Mouse (Mus musculus) urinary bladder, adult 18-20 months (tissue): ENCODE results near the gene Dcaf17.

Source experiments
- DNase-seq, 2 experiments: peaks; one replicate each; pipeline ENCODE4 v3.0.0; 2022; ENCODE audit warnings: low spot score in 2 of 2, mixed read lengths in 2 of 2

The Dcaf17 gene

GRCm38 (mm10) chr2:71121406-71121805, 66.3 kb downstream of the Dcaf17 start:
- DNase-seq: no peak

DNA sequence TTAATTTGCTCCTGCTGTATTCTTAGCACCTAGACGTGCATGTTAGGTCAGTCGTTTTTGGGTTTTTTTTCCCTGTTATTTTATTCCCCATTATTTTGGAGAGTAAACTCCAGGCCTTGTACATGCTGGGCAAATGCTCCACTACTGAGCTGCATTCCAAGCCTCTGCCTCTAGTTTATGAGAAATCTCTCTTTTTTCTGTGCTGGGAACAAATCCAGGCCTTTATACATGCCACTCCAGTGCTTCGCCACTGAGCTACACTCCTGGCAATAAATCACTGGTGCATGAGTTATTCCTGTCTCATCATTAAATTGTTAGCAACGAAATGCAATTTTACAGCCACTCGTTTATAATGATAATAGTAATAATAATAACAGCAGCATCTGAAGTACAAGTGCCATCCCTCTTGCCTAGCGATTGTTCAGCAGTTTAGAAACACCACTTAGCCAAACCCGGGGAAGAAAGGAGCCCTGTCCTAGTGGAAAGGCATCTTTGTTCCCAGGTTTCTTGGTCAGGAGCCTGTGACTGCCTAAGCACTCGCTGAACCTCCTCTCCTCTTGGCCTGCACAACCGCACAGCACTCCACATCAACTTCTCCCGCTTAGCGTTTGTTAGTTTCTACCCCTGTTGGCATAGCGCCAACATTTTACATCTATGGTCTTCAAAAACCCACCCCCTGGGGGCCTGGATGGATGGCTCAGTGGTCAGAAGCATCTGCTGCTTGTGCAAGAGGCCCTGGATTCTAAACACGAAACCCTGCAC, 67.3 kb downstream of the Dcaf17 start:
- DNase-seq: no peak

- no peak for DNase-seq
Measured at GRCm38 (mm10) chr2:71123591-71123990, 68.5 kb downstream of the Dcaf17 start.

DNA sequence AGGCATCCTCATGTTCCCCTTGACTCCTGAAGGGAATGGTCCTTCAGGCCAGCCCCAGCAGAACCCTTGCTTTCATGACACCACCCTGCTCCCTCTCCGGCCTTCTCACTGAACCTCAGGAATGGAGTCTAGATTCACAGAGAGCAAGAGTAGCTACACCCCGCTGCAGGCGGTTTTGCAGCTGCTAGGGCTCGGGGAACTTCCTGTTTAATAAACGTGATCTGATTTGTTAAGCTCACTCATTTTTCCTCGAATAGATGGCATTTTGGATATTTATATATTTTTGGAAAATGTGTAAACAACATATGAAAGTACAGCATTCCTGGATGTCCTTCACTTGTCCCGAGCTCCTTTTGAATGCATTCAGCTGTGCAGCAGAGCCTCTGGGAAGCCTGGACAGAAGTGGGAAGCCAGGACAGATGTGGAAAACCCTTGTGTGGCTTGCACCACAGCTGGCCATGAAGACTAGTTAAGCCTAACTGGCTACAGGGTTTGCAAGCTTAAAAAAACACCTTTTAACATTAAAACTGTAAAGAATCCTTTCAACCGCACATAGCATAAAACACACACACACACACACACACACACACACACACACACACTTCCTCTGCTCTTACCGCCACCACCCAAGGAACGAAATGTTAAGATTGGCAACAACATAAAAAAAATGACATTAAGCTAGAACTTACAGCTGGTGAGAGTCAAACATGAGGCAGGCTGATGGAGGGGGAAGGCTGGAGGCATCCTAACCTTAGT, 72.8 kb downstream of the Dcaf17 start:
- no peak for DNase-seq

- DNase-seq: no peak
Measured at GRCm38 (mm10) chr2:71130366-71130765, 75.2 kb downstream of the Dcaf17 start.

DNA sequence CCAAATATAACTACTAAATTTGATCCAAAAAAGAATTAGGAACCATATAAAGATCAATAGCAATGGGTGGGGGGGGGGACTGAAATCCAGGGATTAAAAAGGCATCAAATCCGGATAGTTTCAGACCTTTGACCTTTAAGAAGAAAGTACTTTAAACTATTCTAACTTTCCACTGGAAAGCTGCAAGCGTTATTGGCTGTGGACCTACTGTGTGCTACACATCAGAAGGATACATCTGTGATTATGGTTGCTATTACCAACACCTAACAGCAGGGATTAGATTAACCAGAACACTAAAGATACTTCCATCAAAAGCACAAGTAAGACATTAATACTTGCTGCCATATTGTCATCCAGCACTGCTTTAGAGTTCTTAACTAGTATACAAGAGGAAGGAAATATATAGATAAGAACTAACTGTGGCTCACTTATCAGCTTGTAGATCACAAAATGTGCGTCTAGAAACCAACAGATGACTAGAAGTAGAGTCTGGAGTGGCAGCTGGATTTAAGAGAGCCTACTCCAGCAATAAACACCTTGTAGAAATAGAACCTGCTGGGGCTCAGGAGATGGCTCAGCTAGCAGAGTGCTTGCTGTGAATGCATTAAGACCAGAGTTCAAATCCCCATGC, 76.9 kb downstream of the Dcaf17 start:
- no peak for DNase-seq

DNA sequence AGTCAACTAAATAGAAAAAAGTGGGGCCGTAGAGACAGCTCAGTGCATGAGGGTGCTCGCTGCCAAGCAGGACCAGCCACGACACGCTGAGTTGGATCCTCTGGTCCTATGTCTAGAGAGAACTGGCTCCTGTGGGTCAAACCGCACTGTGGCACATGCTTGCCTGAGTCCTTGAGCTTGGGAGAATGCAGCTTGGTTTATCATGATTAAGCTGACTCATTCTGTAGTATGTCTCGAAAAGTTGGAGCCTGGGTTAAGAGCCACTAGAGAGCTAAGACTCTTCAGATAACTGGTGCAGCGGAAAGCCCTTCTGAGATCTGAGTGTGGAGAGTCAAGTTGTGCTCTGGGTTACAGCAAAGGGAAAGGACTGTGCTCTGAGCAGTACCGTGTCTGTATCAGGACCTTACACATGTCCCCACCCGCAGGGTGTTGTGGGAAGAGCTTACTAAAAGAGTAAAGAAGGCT, 78.9 kb downstream of the Dcaf17 start:
- peak in 1 of 2 experiments; percentile 52 for DNase-seq

DNA sequence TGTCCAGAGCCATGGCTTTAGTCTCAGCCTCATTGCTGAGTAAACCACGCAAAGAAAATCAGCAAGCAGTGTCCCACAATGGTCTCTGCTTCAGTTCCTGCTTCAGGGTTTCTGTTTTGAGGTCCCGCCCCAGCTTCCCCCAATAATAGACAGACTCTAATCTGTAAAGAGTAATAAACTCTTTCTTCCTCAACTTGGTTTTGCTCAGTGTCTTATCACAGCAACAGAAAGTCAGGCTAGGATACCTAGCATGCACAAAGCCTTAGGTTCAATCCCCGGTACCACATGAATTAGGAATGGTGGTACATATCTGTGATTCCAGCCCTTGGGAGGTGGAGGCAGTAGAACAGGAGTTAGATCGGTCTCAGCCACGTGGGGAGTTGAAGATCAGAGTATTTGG, 79.7 kb downstream of the Dcaf17 start:
- no peak for DNase-seq

DNA sequence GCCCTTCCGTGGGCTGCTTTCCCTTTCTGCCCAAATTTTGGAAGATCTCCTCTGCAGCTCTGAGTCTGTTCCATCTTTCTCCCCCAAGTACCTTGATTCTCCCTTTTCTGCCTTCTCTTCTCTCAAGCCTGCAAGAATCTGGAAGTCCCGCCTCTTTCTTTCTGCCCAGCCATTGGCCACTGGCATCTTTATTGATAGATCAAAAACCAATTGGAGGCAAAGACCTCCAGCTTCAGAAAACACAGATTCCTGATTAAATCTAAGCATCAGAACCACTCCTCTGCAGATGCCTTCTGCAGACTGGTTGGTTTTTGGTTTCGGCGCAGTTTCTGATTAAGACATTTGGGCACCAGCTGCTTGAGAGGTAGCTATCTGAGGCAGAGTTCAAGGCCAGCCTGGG, 85.5 kb downstream of the Dcaf17 start:
- no peak for DNase-seq

DNA sequence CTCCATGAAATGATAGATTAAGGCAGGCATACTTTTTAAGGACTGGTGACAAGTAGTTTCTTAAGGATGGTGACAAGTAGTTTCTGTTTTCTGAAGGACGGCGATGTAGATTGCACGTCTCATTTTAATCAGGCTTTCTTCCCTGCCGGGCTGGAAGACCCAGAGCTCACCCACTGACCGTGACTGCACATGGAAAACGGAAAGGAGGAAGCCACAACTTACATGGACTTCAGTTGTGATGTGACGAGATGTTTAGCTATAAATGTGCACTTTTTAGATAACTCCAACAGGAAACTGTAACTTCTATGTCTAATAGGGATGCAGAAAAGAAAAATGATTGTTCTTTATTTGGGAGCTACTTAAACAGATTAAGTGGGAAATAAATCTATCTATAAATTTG, 87.3 kb downstream of the Dcaf17 start:
- DNase-seq: no peak

DNA sequence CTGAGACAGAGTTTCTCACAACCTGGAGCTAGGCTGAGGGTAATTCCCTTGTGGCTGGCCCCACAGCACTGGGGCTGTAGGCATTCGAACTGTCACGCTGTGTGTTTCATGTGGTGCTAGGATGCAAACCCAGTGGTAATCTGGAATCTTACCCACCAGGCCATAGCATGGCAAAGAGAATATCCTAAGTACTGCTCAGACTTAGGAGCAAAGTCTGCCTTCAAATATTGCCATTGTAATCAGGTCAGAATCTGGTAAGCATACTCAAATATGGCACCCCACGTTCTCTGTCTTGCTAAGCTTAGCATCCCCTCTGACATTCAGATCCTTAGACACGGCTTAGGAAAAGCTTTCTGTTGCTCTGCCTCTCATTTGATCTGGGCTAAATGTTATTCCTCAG, 90.7 kb downstream of the Dcaf17 start:
- DNase-seq: no peak

- peak in 1 of 2 experiments; percentile 17 for DNase-seq
Measured at GRCm38 (mm10) chr2:71146266-71146665, 91.1 kb downstream of the Dcaf17 start.

GRCm38 (mm10) chr2:71147816-71148215, 92.7 kb downstream of the Dcaf17 start:
- no peak for DNase-seq
